Comparison of ENCODE assay signal across 9 mouse cellular contexts in the genomic region with DNA sequence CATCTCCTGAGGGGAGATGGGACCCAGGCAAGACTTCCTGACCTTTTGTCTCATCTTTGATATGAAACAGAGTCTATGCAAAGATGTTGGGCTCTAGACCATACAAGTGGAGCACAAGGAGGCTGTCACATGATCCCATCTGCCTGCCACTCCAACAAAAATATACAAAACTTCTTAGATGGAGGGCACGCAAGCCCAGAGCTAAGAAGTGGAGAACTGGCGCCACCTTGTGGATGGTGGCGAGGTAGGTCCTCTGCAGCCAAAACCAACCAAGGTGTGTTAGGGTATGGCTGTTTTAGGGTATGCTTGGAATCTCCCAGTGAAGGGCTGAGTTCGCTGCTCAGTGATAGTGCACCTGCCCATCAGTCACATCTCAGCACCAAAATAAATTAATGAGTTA. TPM values are rescaled to one million over a fixed set of nuclear protein-coding genes. Genes with fewer than 3 reads are reported as not detected.
DNase-seq lines count a peak whose midpoint lies in the region; ATAC-seq and TF ChIP-seq lines count a peak whose summit lies in the region.
"Had no signal": no experiment of that assay in that cellular context is flagged by ENCODE, and none has a peak within 500 bp of the region (broad histone marks: within the 10 kb centered on the region; RNA-seq: fewer than 3 reads in every experiment).

No protein-coding gene starts in this region.

- no peak overlapping the region for H3K4me3 ChIP-seq in intestine, embryonic 14.5 days (ENCODE audit: low read depth, low read length)
- H3K4me3 ChIP-seq in intestine, embryonic 15.5 days (replicated peaks) = no peak overlapping the region
- H3K4me3 ChIP-seq in ES-E14 (ENCODE audit: insufficient read depth in 1 of 2, low read depth in 1 of 2, low read length in 2 of 2, poor library complexity in 1 of 2, severe bottlenecking in 1 of 2) = no peak overlapping the region
- H3K4me3 ChIP-seq in forebrain, postnatal 0 days (ENCODE audit: low read depth, low read length) = no peak overlapping the region
- H3K4me3 ChIP-seq in left cerebral cortex, adult 2 months = no peak overlapping the region
- H3K4me3 ChIP-seq in olfactory bulb, adult 2 months (ENCODE audit: insufficient read depth, low read depth, low read length) = no peak overlapping the region

- no peaks in the 10 kb centered on the region for H3K9me3 ChIP-seq in intestine, embryonic 14.5 days (ENCODE audit: control insufficient read depth, low read length)
- no peaks in the 10 kb centered on the region for H3K9me3 ChIP-seq in intestine, embryonic 15.5 days
- no peaks in the 10 kb centered on the region for H3K9me3 ChIP-seq in ES-E14 (ENCODE audit: control insufficient read depth, insufficient read depth, low read depth, low read length)
- no peaks in the 10 kb centered on the region for H3K9me3 ChIP-seq in forebrain, postnatal 0 days (ENCODE audit: low read length)

- H3K27me3 ChIP-seq in intestine, embryonic 14.5 days (replicated peaks; ENCODE audit: control insufficient read depth, insufficient read depth, low read length) = peaks cover 10% of the 10 kb centered on the region
- H3K27me3 ChIP-seq in intestine, embryonic 15.5 days (replicated peaks) = peaks cover 10% of the 10 kb centered on the region
- H3K27me3 ChIP-seq in forebrain, postnatal 0 days (ENCODE audit: insufficient read depth, low read length) = no peaks in the 10 kb centered on the region

- no peaks in the 10 kb centered on the region for H3K4me1 ChIP-seq in intestine, embryonic 14.5 days (replicated peaks; ENCODE audit: control insufficient read depth, insufficient read depth, low read length)
- H3K4me1 ChIP-seq in intestine, embryonic 15.5 days (replicated peaks) = no peaks in the 10 kb centered on the region; the same call in 1 of the 2 replicates
- H3K4me1 ChIP-seq in ES-E14 (ENCODE audit: control insufficient read depth in 2 of 2, insufficient read depth in 2 of 2, low read length in 2 of 2, poor library complexity in 1 of 2) = peaks cover 0 to 2% of the 10 kb centered on the region in 2 experiments; a peak in 1 of 4 replicates
- H3K4me1 ChIP-seq in forebrain, postnatal 0 days (ENCODE audit: insufficient read depth) = no peaks in the 10 kb centered on the region
- 0 out of 2 replicates have a peak, but pooled peaks cover 3% of the 10 kb centered on the region for H3K4me1 ChIP-seq in olfactory bulb, adult 2 months (ENCODE audit: control insufficient read depth, insufficient read depth, low read length)

- in situ Hi-C loops in ES-E14 (cut with MboI; ENCODE audit: low sequenced_read_pairs in 2 of 2, unreplicated experiment in 2 of 2) = no loop called here

- 5% methylated on average over 4 of the region's 4 CpGs for WGBS in intestine, embryonic 14.5 days
- WGBS in intestine, embryonic 15.5 days = 12% methylated on average over 4 of the region's 4 CpGs
- 15% methylated on average over 4 of the region's 4 CpGs for WGBS in forebrain, postnatal 0 days
- 13% methylated on average over 4 of the region's 4 CpGs for WGBS in olfactory bulb, adult 2 months

- H3K27ac ChIP-seq in intestine, embryonic 14.5 days (ENCODE audit: low read depth) = no peak overlapping the region
- no peak overlapping the region for H3K27ac ChIP-seq in intestine, embryonic 15.5 days
- no peak overlapping the region for H3K27ac ChIP-seq in ES-E14 (ENCODE audit: insufficient read depth, low read depth, low read length, poor library complexity, severe bottlenecking)
- H3K27ac ChIP-seq in forebrain, postnatal 0 days (ENCODE audit: low read depth, low read length) = no peak overlapping the region
- no peak overlapping the region for H3K27ac ChIP-seq in left cerebral cortex, adult 2 months
- H3K27ac ChIP-seq in olfactory bulb, adult 2 months (ENCODE audit: insufficient read depth, low read depth, low read length) = no peak overlapping the region
- H3K27ac ChIP-seq: macrophage had no signal

- H3K36me3 ChIP-seq in intestine, embryonic 14.5 days (ENCODE audit: control insufficient read depth, insufficient read depth, low read length) = no peaks in the 10 kb centered on the region
- no peaks in the 10 kb centered on the region for H3K36me3 ChIP-seq in intestine, embryonic 15.5 days
- H3K36me3 ChIP-seq in ES-E14 (ENCODE audit: control insufficient read depth, insufficient read depth, low read length, poor library complexity, severe bottlenecking) = no peaks in the 10 kb centered on the region
- H3K36me3 ChIP-seq in forebrain, postnatal 0 days (ENCODE audit: insufficient read depth) = no peaks in the 10 kb centered on the region

- intact Hi-C loops in left cerebral cortex, adult 2 months (cut with DNase I) = loop anchor here (5.0 kb wide), 2 partner anchors 88 to 128 kb away; a partner anchor contains a TSS

- ATAC-seq in intestine, embryonic 14.5 days (replicated peaks; ENCODE audit: low FRiP score, low TSS enrichment, low read depth) = no peak
- no peak for ATAC-seq in intestine, embryonic 15.5 days
- peak; percentile 72 for ATAC-seq in forebrain, postnatal 0 days
- ATAC-seq in inflammation-experienced regulatory T-cells, adult 6 months = no peak

- H3K4me2 ChIP-seq in intestine, embryonic 14.5 days (ENCODE audit: low read length) = no peak overlapping the region
- H3K4me2 ChIP-seq in intestine, embryonic 15.5 days (replicated peaks) = no peak overlapping the region
- no peak overlapping the region for H3K4me2 ChIP-seq in forebrain, postnatal 0 days (ENCODE audit: low read depth)

- DNase-seq in intestine, embryonic 14.5 days (ENCODE audit: low spot score) = peak; percentile 73
- peak; percentile 77 for DNase-seq in ES-E14 (ENCODE audit: low read depth, low spot score)
- DNase-seq in c-Kit-negative CD71-positive TER-119-positive erythroid progenitor cells, embryonic 14.5 days (ENCODE audit: low read depth, low spot score) = peak; percentile 16
- peak; percentile 82 for DNase-seq in forebrain, postnatal 0 days
- peak; percentile 50 to 75 for DNase-seq in left cerebral cortex, adult 2 months (ENCODE audit: extremely low spot score in 1 of 2, low spot score in 2 of 2)

- peak; percentile 90 for TF ChIP-seq CTCF in forebrain, postnatal 0 days (IDR thresholded peaks at IDR 0.05; ENCODE audit: low read depth)
- peak; percentile 84 for TF ChIP-seq CTCF in left cerebral cortex, adult 2 months (IDR thresholded peaks at IDR 0.05)
- peak; percentile 67 for TF ChIP-seq CTCF in olfactory bulb, adult 2 months (IDR thresholded peaks at IDR 0.05; ENCODE audit: insufficient read depth, low read depth, low read length)

- no peak for TF ChIP-seq POLR2A in olfactory bulb, adult 2 months (IDR thresholded peaks at IDR 0.05; ENCODE audit: insufficient read depth, low read depth, low read length)

- no peak overlapping the region for H3K9ac ChIP-seq in intestine, embryonic 14.5 days (ENCODE audit: low read length)
- no peak overlapping the region for H3K9ac ChIP-seq in intestine, embryonic 15.5 days
- H3K9ac ChIP-seq in ES-E14 (ENCODE audit: insufficient read depth, low read depth, low read length, poor library complexity, severe bottlenecking) = no peak overlapping the region
- no peak overlapping the region for H3K9ac ChIP-seq in forebrain, postnatal 0 days

TF ChIP-seq in ES-E14, 5 proteins besides CTCF, POLR2A, EP300 and RAD21:
- no peak for TF ChIP-seq MAFK (IDR thresholded peaks at IDR 0.05; ENCODE audit: insufficient read depth, low read depth, low read length)
- no peak for TF ChIP-seq HCFC1 (IDR thresholded peaks at IDR 0.05; ENCODE audit: borderline replicate concordance, insufficient read depth, low read length)
- no peak for TF ChIP-seq ZNF384 (IDR thresholded peaks at IDR 0.05; ENCODE audit: low read depth, low read length)
- TF ChIP-seq CHD2 (IDR thresholded peaks at IDR 0.05; ENCODE audit: low read depth, low read length) = no peak
- TF ChIP-seq ZC3H11A (IDR thresholded peaks at IDR 0.05; ENCODE audit: borderline replicate concordance, low read depth, low read length) = peak; percentile 46; the same call in 1 of the 2 replicates

RNA-seq across cellular contexts. Expression of a gene that starts 20.7 kb away (rescaled TPM):
- 26.7 and 33.4 TPM in 2 replicates for polyA plus RNA-seq in intestine, embryonic 14.5 days (2014; fragmentation: Nextera tagmentation; extraction: Ambion mirVana)
- polyA plus RNA-seq in intestine, embryonic 15.5 days (2015; fragmentation: Nextera tagmentation; extraction: Ambion mirVana) = 68.4 and 74.3 TPM in 2 replicates
- total RNA-seq in ES-E14 (2012; rRNA removed) = 7.0 and 9.8 TPM in 2 replicates
- 4.5 and 11.9 TPM in 2 replicates for total RNA-seq in forebrain, postnatal 0 days (2014; rRNA removed)
- 2.9 and 4.2 TPM in 2 replicates for polyA plus RNA-seq in forebrain, postnatal 0 days (2015; fragmentation: Nextera tagmentation; extraction: Ambion mirVana)
- 10 to 100 TPM; 21.1 to 21.4 TPM for total RNA-seq in left cerebral cortex, adult 2 months (2021)
- polyA plus RNA-seq in olfactory bulb, adult 2 months (2012; ENCODE audit: insufficient read depth, insufficient read length, low replicate concordance, missing spikeins) = not detected in 2 replicates
- polyA plus RNA-seq in inflammation-experienced regulatory T-cells, adult 6 months (2017; shearing (Covaris generic)) = not detected
- polyA plus RNA-seq: macrophage had no signal

RNA-seq across cellular contexts. Expression of a gene that starts 58.6 kb away (rescaled TPM):
- not detected in 2 replicates for polyA plus RNA-seq in intestine, embryonic 14.5 days (2014; fragmentation: Nextera tagmentation; extraction: Ambion mirVana)
- not detected in 2 replicates for polyA plus RNA-seq in intestine, embryonic 15.5 days (2015; fragmentation: Nextera tagmentation; extraction: Ambion mirVana)
- total RNA-seq in ES-E14 (2012; rRNA removed) = 0.40 and 0.79 TPM in 2 replicates
- total RNA-seq in forebrain, postnatal 0 days (2014; rRNA removed) = not detected in 2 replicates
- not detected in 2 replicates for polyA plus RNA-seq in forebrain, postnatal 0 days (2015; fragmentation: Nextera tagmentation; extraction: Ambion mirVana)
- total RNA-seq in left cerebral cortex, adult 2 months (2021) = not detected
- polyA plus RNA-seq in olfactory bulb, adult 2 months (2012; ENCODE audit: insufficient read depth, insufficient read length, low replicate concordance, missing spikeins) = not detected in 2 replicates
- not detected for polyA plus RNA-seq in inflammation-experienced regulatory T-cells, adult 6 months (2017; shearing (Covaris generic))
- polyA plus RNA-seq: macrophage had no signal

RNA-seq across cellular contexts. Expression of a gene that starts 59.5 kb away (rescaled TPM):
- polyA plus RNA-seq in intestine, embryonic 14.5 days (2014; fragmentation: Nextera tagmentation; extraction: Ambion mirVana) = 0.19 and 0.26 TPM in 2 replicates
- 0.27 and 0.36 TPM in 2 replicates for polyA plus RNA-seq in intestine, embryonic 15.5 days (2015; fragmentation: Nextera tagmentation; extraction: Ambion mirVana)
- 9.5 and 12.4 TPM in 2 replicates for total RNA-seq in ES-E14 (2012; rRNA removed)
- total RNA-seq in forebrain, postnatal 0 days (2014; rRNA removed) = 6.0 and 8.6 TPM in 2 replicates
- 4.2 and 5.2 TPM in 2 replicates for polyA plus RNA-seq in forebrain, postnatal 0 days (2015; fragmentation: Nextera tagmentation; extraction: Ambion mirVana)
- total RNA-seq in left cerebral cortex, adult 2 months (2021) = 100 to 1,000 TPM; 114 to 122 TPM
- not detected in 2 replicates for polyA plus RNA-seq in olfactory bulb, adult 2 months (2012; ENCODE audit: insufficient read depth, insufficient read length, low replicate concordance, missing spikeins)
- not detected for polyA plus RNA-seq in inflammation-experienced regulatory T-cells, adult 6 months (2017; shearing (Covaris generic))

Comparison
In these comparisons a context has a peak if more than half of its experiments do, and no peak if none do; other contexts are left out.
1. DNase-seq: peak in every context shown above with its lines; median percentile 82 in forebrain, postnatal 0 days; 77 in ES-E14; 73 in intestine, embryonic 14.5 days; 62 in left cerebral cortex, adult 2 months; 16 in c-Kit-negative CD71-positive TER-119-positive erythroid progenitor cells, embryonic 14.5 days.